Mouse (Mus musculus): ENCODE measurements around the gene Cd46. TPM values are rescaled to one million over a fixed set of nuclear protein-coding genes. Genes with fewer than 3 reads are reported as not detected.

Gene Cd46
- total RNA-seq (2021) (1 to 10 TPM; 1.5 to 1.6 TPM), polyA plus RNA-seq (2012; rRNA removed) (0.19 TPM in 2 replicates)
- long read RNA-seq = 0 reads

- peak; percentile 90 for DNase-seq
Observed at GRCm38 (mm10) chr1:195092220-195092720, at the start of gene Cd46. TSS of gene Cd46 (minus strand) at chr1:195092249.

- no peak for DNase-seq
Observed at GRCm38 (mm10) chr1:195132070-195132469, 40.0 kb upstream of the Cd46 start.

- no peak for DNase-seq
Observed at GRCm38 (mm10) chr1:195131675-195132015, 39.6 kb upstream of the Cd46 start.

- peak; percentile 94 for DNase-seq
Observed at GRCm38 (mm10) chr1:195130953-195131674, 39.1 kb upstream of the Cd46 start, which contains the start of gene Cr1l. TSS of gene Cr1l (minus strand) at chr1:195131586.

- DNase-seq = no peak
Observed at GRCm38 (mm10) chr1:195130479-195130878, 38.4 kb upstream of the Cd46 start.

- DNase-seq = no peak
Observed at GRCm38 (mm10) chr1:195129867-195130266, 37.8 kb upstream of the Cd46 start.

GRCm38 (mm10) chr1:195114414-195114813 lies 22.4 kb upstream of the Cd46 start:
- DNase-seq = no peak

GRCm38 (mm10) chr1:195113621-195114020 lies 21.6 kb upstream of the Cd46 start:
- no peak for DNase-seq

GRCm38 (mm10) chr1:195100693-195101092 lies 8.6 kb upstream of the Cd46 start:
- peak; percentile 10 for DNase-seq

- no peak for DNase-seq
Observed at GRCm38 (mm10) chr1:195098004-195098403, 6.0 kb upstream of the Cd46 start.

GRCm38 (mm10) chr1:195091699-195092219 lies 290 bp downstream of the Cd46 start:
- DNase-seq = no peak

GRCm38 (mm10) chr1:195082142-195082541 lies 9.9 kb downstream of the Cd46 start:
- DNase-seq = no peak

GRCm38 (mm10) chr1:195040437-195040836 lies 51.6 kb downstream of the Cd46 start:
- peak; percentile 40 for DNase-seq

- no peak for DNase-seq
Observed at GRCm38 (mm10) chr1:195038386-195038785, 53.7 kb downstream of the Cd46 start.

- no peak for DNase-seq
Observed at GRCm38 (mm10) chr1:195037985-195038384, 54.1 kb downstream of the Cd46 start.

GRCm38 (mm10) chr1:195037483-195037882 lies 54.6 kb downstream of the Cd46 start:
- no peak for DNase-seq

- peak; percentile 90 for DNase-seq
Observed at GRCm38 (mm10) chr1:195033941-195034340, 58.1 kb downstream of the Cd46 start.

GRCm38 (mm10) chr1:195032738-195033137 lies 59.3 kb downstream of the Cd46 start:
- DNase-seq = no peak

- DNase-seq = no peak
Observed at GRCm38 (mm10) chr1:195031786-195032185, 60.3 kb downstream of the Cd46 start.

GRCm38 (mm10) chr1:195027507-195027906 lies 64.5 kb downstream of the Cd46 start:
- DNase-seq = no peak

- DNase-seq = no peak
Observed at GRCm38 (mm10) chr1:195023848-195024247, 68.2 kb downstream of the Cd46 start.

- DNase-seq = no peak
Observed at GRCm38 (mm10) chr1:195021831-195022230, 70.2 kb downstream of the Cd46 start.

GRCm38 (mm10) chr1:195019062-195019600 lies 72.9 kb downstream of the Cd46 start:
- no peak for DNase-seq

All from adrenal gland, adult 2 months (tissue).